Mouse (Mus musculus): ENCODE results near the gene Brd3.
"Not testable (repeated sequence)": the region's sequence is repeated elsewhere in the genome, so short reads cannot be mapped to it uniquely, and the experiment has no call there.

Gene Brd3

DNA sequence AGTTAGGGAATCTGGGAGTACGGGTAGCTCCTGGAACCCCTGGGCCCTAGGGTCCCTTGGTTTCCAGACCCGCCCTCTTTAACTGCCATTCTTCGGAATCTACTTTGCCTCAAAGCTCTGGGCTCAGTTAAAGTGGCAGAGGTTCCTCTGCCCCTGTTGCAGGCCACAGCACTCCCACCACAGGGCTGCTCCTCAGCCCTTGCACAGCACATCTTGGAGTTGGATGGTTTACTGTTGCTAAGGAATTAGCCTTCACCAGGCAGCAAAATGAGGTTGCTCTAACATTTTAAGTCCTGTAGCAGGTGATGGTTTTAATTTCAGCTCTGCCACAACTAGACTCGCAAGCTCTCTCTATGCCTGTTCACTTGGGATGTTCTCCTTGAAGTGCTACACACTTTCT is at the start of gene Brd3:
Gene Brd3 (minus strand): TSS at position 101 of the 400 bp plus-strand sequence.
- in situ Hi-C loops (cut with MboI), result no loop called here

DNA sequence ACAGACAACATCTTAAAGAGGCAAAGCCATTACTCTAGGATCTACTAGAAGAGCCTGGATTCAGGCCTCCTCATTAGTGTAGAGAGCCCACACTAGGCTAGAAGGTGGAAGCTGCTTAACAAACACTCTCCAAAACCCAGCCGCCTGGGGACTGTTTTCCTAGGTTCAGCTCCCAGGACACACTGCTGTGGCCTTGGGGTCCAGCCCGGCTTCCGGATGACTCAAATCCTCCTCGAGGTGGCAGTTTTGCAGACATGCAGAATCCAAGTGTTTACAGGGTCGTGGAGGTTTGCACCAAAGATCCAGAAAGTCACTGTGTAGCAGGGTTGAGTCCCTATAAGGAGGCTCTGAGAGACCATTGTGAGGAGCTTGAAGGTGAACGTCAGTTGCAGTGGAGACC is 49.5 kb upstream of the Brd3 start:
- in situ Hi-C loops (cut with MboI), result no loop called here

DNA sequence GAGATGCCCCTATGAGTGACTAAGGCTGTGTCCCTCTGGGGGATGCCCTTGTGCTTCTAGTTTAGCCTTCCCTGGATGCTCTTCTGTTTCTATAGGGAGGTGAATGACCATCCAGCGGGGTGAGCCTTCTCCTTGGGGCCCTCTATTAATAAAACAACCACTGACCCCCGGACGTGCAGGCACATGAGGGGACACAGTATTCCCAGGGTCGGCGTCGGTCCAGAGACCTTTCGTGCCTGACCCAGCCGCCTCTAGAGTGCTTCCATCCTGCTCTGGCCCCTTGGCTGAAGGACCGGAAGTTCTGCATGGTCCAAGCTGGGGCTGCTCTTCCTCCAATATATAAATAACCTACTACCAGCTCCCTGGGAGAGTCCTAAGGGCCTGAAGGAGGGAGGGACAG is 46.8 kb upstream of the Brd3 start:
- in situ Hi-C loops (cut with MboI), result no loop called here

DNA sequence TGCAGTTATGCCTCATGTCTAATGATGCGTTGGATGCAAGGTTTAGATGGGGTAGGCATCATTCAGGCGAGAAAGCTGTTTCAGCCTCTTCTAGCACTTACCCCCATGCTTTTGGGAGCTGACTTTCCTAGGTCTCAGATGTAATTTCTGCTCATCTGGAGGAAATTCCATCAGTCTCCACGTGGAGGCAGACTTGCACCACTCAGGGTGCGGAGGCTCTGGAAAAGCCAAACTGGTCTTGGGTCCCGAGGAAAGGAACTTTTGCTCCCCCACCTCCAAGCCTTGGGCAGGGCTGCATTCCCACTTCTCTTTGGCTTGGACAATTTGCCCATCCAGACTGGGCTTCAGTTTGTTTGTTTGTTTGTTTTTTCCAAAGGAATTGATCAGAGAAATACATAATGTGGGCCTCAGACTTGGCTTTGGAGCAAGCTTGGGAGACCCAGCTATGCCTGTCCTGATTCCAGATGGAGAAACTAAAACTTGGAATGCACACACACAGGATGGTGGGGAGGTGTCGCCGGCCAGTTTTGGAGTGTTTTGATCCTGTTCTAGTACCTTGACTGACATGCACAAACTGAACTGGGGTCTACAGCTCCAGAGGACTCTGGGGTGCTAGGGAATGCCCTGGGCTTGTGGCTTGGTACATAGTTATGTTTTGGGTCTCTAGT is 45.3 kb upstream of the Brd3 start:
- in situ Hi-C loops (cut with MboI), result no loop called here

DNA sequence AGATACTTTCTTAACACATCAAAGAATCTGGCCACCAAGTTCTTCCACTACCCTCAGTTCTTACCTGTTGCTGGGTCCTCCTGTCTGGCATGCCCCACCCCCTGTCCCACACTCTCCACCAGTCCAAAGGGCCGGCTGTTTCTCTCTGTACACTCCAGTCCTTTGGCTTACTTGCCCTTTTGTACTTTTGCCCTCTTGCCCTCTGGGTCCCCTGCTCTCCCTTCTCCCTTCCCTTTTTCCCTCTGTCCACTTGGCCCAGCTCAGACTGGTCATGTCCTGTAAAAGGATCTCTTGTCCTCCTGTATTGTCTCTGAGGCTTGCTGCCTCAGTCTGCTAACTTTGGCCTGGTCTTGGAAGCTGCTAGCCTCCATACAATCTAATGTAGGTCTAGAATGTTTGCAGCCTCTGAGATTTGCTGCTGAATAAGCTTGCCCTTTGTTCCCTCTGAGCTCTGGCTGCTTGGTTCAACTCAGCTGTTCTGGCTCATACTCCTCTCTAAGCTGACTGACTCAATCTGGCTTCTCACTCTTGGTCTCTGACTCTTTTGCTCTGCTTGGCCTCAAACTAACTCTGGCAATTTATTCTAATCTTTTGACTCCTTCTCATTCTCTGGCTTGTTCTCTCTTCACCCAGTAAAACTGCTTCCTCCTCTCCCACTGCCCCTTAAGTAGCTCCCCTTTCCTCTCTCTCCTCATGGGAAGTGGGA is 41.4 kb upstream of the Brd3 start:
- in situ Hi-C loops (cut with MboI), result no loop called here

DNA sequence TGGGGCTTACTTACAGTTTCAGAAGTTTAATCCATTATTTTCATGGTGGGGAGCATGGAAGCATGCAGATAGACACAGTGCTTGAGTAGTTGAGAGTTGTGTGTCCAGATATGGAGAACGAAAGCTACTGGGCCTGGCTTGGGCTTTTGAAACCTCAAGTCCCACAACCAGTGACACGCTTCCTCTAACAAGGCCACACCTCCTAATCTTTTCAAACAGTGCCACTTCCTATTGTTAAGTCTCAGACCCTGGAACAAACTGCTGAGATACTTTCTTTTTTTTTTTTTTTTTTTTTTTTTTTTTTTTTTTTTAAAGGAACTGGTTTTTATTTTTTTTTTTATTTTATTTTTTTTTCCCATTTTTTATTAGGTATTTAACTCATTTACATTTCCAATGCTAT is 40.5 kb upstream of the Brd3 start:
- in situ Hi-C loops (cut with MboI), result no loop called here

DNA sequence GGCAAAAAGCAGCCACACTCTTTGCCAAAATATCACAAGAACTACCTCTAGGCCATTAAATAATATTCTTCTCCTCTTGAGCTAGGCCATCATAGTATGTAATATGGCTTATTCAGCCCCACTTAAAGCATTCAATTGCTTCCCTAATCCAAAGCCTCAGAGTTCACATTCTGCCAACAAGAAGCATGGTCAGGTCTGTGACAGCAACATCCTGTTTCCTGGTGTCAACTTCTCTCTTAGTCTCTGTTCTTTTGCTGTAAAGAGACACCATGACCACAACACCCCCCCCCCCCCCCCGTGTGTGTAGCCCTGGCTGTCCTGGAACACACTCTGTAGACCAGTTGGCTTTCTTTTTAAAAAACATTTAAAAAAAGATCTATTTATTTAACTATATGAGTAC is 39.9 kb upstream of the Brd3 start:
- in situ Hi-C loops (cut with MboI), result no loop called here

DNA sequence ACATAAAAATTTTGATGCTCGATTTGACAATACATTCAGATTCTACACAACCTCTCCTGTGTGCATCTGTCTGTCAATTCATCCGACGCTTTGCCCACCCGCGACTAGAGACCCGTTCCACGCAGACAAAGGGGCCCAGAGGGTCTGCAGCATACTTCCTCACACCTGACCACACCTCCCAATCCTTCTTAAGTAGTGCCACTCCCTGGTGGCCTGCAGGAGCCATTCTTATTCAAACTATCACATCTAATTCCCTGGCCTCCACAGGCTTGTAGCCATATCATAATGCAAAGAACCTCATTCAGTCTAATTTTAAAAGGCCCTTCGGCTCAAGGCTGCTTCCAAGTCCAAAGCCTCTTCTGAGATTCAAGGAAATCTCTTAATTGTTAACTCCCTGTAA is 38.6 kb upstream of the Brd3 start:
- in situ Hi-C loops (cut with MboI), result not testable (repeated sequence)

DNA sequence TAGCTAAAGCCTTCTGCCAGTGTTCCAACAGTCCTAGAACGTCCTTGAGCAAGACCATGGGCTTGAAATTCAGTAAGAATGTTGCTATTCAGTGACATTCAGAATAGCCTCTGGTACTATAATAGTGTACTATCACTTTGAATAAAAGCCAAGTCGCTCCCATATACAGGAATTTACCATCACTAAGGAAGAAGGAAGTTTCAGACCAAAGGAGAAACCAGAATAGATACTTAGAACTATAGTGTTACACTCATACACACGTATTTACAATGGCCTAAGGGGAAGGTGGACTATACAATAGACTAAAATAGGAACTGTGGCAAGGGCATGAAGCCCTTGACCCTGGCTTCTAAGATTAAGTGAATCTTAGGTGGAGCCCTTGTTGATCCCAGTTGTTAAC is 38.1 kb upstream of the Brd3 start:
- in situ Hi-C loops (cut with MboI), result not testable (repeated sequence)

DNA sequence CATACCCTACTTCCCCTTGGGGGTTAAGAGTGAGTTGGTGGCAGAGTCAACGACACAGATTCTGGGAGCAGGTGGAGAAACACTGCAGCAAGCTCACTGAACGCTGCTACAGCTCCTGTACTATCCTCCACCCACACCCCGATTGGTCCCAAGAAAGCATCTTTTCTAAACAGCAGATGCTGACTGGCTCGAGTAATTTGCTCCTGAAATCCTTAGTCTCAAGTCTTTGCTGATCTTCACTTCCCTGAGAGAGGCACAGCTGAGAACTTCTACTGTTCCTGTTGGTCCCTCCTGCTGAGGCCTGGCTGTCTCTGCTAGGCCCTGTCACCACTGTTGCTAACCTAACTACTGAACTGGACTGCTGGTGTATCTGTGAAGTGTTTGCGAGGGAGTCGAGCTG is 37.2 kb upstream of the Brd3 start:
- in situ Hi-C loops (cut with MboI), result no loop called here

DNA sequence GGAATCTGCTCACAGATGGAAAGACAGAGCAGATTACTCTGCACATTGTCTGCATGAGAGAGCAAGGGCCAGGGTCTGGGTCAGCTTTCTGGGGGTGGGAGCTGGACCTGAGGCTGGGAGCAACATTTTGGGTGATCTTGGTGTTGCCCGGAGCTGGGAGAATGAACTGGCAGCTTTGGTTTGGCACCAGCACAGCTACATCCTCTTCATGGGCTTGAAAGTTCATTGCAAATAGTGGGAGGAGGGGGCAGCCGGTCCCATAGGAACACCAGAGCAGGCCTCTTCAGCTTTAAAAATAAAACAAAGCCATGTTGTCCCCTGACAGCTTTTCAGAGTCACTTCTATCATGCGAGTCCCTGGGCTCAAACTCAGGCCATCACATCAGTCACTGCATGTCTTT is 33.8 kb upstream of the Brd3 start:
- in situ Hi-C loops (cut with MboI), result no loop called here

DNA sequence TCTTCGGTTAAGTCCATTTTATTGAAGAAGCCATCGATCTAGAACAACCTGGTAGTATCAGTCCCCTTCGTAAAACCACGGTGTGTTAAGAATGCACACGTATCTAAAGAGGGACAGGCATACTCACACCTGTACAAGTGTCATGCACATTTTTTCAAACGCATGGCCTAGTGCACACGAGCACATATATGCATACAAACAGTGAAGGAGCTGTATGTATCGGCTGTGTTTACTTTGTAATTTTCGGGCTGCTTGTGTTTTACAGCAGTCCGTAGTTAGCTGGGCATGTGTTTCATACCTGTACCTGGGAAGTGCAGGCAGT is 33.0 kb upstream of the Brd3 start:
- in situ Hi-C loops (cut with MboI), result no loop called here

DNA sequence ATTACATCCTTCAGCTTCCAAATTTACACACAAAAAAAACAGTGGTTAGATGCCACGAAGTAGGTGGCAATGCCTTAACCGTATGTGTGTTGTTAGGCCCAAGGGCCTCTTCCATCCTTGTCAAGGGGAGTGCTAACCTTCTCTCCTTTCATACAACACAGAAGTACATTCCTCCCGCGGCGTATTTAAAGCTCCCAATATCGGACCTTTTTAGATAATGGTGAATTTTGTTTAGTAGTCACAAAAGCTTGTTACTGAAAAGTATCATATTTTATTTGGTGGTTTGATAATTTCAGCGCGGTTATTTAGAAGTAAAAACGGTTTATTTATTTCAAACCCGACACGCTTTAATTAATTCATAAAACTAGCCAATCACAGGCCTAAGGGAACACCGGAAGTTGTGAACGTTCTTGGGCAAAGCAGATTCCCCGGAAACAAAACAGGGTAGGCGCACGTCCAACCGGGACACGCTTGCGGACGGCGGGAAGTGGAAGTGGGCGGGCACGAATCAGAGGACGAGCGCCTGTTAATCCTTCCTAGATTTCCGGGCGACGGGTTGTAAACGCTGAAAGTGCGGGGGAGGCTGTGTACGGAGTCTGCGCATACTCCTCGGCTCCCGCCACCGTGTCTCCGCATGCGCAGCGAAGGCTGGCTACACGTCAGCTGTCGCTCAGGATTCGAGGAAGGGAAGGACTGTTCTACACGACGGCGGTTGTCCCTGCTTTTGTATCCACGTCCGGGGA is 32.5 kb upstream of the Brd3 start:
- in situ Hi-C loops (cut with MboI), result no loop called here

DNA sequence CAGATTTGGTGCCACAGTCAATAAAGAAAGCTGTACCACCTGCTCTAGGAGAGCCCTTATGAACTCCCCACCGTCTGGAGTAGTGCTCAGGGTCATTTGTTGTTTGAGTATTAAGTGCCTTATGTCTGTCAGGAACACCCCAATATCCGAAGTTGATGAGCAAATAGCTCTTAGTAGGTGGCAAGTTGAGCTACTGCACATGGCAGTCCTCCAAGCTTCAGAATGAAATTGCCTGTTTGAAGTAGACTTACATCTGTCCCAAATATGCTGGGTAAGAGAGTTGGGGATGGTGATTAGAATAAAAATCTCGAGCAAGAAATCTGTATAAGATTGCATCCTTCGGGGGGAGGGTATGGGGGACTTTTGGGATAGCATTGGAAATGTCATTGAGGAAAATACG is 31.9 kb upstream of the Brd3 start:
- in situ Hi-C loops (cut with MboI), result no loop called here

DNA sequence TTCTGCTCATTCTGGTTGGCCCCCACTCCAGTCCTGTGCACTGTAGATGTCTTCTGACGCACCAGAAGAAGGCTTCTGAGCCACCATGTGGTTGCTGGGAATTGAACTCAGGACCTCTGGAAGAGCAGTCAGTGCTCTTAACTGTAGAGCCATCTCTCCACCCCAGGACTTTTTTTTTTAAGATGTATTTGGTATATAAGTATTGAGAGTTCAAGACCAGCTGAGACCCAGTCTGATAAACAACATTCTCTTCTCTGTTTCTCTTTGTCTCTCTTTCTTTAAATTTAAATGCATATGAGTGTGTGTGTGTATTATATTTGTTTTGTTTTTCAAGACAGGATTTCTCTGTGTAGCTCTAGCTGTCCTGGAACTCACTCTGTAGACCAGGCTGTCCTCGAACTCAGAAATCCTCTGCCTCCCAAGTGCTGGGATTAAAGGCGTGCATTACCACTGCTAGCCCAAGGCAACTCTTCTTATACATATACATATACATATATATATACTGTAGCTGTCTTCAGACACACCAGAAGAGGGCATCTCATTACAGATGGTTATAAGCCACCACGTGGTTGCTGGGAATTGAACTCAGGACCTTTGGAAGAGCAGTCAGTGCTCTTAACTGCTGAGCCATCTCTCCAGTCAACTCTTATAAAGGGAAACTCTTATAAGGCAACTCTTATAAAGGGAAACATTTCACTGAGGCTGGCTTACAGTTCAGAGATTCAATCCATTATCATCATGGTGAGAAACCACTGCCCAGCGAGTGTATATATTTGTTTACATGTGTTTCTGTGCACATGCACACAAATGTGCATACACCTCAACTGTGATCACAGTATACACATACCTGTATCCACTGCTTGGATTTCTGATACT is 31.2 kb upstream of the Brd3 start:
- in situ Hi-C loops (cut with MboI), result not testable (repeated sequence)

DNA sequence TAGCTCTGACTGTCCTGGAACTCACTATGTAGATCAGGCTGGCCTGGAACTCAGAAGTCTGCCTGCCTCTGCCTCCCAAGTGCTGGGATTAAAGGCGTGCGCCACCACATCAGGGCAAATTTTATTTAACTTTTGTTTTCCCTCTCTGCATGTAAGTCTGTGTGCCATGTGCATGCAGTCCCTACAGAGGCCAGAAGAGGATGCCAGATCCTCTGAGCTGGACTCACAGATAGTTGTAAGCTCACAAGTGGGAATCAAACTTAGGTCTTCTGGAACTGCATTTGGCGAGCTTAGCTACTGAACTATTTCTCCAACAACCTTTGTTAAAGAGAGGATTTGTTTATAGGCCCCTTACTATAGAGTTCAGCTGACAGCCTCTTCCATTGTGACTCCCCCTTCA is 10.8 kb upstream of the Brd3 start:
- in situ Hi-C loops (cut with MboI), result no loop called here

DNA sequence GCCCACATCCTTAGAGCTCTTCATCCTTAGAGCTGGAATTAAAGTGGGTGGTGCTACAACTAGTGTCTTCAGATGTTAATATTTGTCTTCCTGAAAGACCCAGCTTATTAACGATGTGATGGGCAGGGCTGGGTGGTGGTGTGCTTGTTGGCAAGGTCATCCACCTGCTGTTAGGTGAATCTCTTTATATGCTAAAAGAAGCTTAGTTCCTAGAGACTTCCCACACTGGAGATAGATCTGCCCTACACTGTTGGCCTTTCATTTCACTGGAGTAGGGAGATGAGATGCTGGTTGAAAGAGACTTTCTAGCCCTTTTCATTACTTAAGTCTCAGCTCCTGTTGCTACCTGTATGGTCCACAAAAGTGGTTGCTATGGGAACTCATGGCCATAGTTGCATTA is 8.8 kb upstream of the Brd3 start:
- in situ Hi-C loops (cut with MboI), result no loop called here

DNA sequence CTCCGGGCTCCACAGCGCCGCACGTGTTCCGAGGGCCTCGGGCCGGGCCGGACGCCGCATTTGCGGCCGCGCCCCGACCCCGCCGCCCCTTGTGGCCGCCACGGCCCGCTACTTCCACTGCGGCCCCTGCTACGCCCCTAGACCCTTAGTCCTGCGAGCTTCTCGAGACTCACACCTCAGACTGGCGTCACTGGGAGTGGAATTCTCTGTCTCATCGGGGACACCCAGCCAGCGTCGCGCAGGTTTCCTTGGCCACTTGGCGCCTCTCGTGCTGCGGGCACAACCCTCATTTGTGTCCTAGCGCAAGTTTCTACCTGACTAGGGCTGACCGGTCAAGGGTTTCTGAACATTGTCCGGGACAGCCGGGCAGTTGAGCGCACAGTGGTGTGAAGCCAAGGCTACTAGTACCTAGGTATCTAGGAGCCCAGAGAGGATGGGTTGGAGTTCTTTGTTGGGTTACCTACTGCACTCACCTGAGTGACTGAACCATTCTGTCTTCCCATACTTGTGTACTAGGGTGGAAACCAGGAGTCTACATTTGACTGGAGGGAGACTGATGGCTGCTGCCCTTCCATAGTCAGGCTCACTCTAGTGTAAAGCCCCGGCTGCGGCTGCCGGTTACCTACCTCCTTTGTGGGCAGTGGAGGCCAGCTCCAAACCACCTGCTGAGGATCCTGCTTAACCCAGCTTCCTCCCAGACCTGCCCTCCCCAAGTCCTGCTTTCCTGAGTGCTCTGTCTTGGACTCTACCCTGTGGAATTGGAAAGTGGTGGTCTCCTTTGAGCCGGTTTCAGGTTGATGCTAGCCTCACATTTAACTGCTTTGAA is 8.1 kb upstream of the Brd3 start:
- in situ Hi-C loops (cut with MboI), result no loop called here

DNA sequence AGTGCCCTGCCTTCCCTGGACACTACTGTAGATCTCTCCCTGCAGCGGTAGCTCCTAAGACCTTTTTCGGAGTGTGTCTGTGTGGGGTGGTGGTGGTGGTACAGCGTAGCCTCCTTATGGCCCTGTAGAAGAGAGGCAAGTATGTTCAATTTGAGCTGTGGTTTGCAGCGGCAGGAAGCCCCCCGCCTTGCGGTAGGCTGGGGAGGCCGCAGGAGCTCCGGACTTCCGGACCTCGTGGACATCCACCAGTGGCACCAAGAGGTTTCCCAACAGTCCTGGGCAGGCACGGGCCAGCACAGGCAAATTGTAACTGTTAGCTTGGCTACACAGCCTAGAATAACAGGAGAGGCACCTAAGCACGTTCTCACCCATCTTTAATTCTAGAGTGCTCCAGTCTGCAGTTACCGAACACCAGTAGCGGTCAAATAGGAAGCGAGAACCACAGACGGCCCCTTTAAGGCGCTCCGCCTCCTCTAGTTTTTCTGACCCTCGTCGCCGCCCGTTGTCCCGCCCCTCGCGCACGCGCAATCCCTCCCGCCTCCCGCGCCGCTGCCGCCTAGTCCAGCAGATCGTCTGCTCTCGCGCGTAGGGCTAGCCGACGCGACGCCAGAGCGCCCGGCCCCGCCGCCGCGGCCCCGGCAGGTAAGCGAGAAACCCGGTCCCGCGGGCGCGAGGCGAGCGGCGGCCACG is 7.3 kb upstream of the Brd3 start, which contains the start of gene Wdr5:
Gene Wdr5 (plus strand): TSS at position 519 of the 690 bp plus-strand sequence.
- in situ Hi-C loops (cut with MboI), result no loop called here

DNA sequence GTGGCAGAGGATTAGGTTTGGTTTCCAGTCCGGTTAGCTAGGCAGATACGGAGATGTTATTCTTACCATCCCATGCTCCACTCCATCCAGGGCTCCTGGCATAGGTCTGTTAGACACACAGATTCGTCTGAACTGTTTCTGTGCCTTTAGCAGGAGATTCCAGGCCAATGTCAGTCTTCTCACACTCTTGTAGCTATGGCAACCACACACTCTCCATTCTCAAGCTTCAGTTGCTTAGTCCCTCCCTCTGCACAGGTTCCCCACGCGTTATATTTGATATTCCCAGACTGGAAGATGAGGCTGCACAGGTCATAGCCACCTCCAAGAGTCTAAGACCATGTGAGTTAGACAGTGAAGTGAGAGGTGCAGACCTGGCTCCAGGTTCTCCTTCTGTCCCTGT is 6.4 kb upstream of the Brd3 start:
- in situ Hi-C loops (cut with MboI), result no loop called here

DNA sequence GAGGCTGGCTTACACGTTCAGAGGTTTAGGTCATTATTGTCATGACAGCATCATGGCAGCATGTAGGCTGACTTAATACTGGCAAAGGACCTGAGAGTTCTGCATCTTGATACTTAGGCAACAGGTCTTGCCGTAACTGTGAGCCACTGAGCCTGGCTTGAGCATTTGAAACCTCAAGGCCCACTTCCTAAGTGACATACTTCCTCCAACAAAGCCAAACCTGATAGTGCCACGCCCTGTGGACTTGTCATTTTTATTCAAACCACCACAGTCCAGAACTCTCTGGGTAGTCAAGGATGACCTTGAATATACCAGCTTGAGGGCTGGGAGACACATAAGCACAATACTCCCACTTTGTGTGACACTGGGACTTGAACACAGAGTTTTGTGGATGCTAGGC is 5.4 kb upstream of the Brd3 start:
- in situ Hi-C loops (cut with MboI), result no loop called here

Data from mature B cell (primary cell).